Mouse (Mus musculus): ENCODE measurements at regions not wholly inside any gene's neighbourhood (a gene's known extent, or its start where the extent isn't known, plus 50 kb on each side); places are given as distances from the start of the nearest gene placed in this dataset.
"Not testable (repeated sequence)": the region's sequence is repeated elsewhere in the genome, so short reads cannot be mapped to it uniquely, and the experiment has no call there.

DNA sequence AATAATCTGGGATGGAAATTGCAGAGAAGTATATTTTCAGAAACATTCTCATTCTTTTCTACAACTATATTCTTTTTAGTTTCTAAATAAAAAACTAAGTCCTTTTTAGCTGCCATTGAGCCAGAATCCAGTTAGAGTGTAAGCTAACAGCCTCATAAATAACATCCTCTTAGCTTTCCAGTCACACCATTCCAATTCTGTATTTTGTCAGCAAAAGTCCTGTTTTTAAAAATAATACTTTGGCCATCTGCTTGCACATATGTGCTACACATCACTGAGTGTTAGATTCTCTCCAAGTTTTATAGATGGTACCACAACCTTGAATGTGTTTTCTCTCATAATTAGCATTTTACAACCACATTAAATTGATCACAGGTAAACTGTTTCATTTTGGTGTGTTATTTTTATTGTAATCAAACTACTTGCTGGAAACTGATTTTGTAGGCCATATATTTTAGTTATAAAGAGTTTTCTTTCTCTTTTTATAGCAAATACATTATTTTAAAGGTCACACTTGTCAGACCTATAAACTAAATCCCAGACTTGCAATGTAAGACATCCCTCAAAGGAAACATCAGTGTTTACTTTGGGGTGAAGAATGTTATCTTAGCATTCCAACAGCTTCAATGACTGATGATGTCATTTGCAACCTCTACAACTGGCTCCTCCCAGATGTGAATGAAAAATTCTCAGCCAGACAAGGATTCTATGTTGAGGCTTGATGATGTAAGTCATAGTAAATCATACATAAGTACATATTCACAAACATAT is 1878.9 kb upstream of the Flrt2 start:
- in situ Hi-C loops (cut with MboI, MseI): no loop called here

DNA sequence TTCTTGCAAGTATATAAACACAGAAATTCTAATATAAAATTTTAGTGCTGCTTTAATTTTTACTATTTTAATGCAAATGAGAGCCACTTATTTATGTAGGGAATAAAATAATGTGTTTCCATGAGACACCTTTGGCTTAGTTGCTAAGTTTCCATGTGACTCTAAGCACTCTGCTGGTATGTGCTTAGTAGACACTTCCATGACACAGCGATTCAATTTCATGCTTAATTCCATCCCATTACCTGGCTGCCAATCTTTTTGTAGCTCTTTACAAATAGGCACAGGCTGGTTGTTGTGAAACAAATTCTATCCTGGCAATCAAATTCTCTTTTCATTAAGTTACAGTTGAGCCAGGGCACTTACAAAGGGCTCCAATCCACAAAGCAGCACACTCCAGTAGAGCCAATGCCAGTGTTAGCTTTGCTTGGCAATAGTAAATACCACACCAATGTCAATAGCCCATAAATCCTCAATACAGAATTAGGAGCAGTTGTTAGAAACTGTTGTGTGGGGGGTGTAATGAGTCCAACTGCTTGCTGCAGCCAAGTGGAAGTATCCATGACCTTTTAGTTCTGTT is 1841.0 kb upstream of the Flrt2 start:
- in situ Hi-C loops (cut with MboI, MseI): no loop called here

DNA sequence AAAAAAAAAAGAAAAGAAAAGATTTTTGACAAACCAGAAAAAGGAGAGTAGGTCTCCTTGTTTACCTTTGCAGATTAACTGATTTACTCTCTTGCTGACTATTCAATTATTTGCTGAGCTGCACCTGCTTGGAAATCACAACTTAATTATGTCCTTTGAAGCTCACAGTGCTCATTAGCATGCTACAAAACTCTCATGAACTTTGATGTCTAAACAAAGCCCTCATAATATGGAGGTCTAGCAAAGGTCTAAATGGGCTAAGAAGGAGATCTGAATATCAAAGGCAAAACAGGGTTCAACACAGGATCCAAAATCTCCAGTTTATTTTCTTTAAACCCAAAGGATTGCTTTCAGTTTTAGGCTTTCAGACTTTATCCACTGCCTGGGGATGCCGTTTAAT is 1840.4 kb upstream of the Flrt2 start:
- in situ Hi-C loops (cut with MboI, MseI): no loop called here

DNA sequence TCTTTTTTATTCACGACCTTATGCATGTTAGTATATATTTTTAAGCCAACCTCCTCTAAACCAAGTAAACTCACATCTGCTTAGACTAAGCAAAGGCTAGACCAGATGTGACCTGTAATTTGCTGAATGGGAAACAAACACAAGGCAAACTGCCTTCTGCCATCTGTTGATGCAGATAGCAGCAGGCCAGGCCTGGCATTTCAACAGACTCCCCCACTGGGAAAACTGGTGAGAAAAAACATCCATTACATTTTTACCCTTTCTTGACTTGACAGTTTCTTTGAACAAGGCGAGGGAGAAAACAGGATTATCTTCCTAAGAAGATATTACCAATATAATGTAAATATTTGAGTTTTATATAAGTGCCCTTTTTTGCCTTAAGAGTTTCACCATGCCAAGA is 1806.1 kb upstream of the Flrt2 start:
- in situ Hi-C loops (cut with MboI, MseI): no loop called here

DNA sequence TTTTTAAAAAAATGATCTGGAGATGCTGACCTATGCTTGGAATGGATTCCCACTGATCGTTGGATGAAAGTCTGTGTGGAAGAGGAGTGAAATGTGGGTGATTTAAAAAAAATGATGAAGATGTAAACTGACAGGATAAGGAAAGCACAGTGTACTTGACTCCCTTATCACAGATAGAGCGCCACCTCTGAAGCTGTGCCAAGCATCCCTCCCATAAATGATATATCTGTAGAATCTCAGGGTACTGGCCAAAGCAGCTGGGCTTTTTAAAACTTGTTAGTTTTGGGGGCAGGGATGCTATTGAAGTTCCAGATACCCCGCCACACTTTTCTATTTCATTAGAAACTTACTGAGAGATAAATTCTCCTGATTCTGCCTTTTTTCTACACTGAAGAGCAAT is 1801.9 kb upstream of the Flrt2 start:
- in situ Hi-C loops (cut with MboI, MseI): no loop called here

DNA sequence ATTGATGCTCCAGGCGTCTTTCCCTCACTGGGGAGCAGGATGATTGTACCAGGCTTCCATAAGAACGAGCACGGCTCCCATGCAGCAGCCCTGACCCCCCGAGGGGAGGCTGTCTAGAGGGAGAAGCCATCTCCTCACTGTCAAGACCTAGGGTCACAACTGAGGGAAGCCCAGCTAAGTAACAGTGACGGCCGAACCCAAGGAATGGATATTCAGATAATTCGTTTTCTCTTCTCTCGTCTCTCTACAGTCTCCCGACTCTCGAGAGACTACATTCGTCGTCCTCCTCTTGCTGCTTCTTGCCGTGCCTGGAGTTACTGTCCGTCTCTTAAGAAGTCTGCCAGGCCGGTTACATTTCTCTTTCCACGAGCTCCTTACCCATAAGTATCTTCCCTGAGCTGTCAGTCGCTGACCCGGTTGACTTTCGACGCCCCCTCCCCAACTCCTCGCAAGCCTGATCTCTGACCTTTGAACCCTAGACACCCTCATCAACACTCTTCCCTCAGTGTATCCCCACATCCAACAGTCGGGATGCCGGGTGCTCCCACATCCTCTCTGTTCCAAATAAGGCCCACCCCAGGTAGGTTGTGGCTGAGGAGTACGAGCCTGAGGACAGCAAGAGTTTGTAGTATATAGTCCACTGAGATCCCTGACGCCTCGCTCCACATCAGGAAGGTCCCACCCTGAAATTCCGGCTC is 1763.3 kb upstream of the Flrt2 start:
- in situ Hi-C loops (cut with MboI, MseI): not testable (repeated sequence)

DNA sequence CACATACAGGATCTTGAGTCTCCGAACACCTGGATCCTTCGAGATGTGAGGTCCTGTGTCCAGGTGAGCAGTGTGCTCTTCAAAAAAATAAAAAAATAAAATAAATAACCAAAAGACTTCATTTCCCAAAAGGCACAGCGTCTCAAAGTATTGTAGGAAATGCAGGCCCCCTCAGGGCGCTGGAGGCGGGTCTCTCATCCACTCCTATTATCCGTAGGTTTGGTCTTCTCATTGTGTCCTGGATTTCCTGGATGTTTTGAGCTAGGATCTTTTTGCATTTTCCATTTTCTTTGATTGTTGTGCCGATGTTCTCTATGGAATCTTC is 1762.8 kb upstream of the Flrt2 start:
- in situ Hi-C loops (cut with MboI, MseI): not testable (repeated sequence)

DNA sequence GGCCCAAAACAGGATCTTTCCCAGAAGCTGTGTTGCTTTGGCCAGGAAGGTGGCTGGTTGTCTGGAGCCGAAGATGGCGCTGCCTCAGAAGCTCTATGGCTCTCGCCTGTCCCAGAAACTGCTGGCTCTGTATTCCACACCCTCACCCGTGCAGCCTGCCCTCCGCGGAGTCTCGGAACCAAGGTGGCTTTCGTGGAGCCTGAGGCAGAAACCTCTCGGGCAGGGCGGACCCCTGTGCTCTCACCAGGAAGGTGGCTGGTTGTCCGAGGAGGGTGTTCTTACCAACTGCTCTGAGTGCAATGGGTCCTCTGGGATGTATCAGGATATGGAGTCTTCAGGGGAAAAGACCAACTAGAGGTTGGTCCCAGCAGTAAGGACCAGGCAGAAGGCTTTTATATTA is 1761.8 kb upstream of the Flrt2 start:
- in situ Hi-C loops (cut with MboI, MseI): loop anchor here (10.0 kb wide), 1 partner anchor 1205 kb away; no protein-coding TSS in a partner anchor

DNA sequence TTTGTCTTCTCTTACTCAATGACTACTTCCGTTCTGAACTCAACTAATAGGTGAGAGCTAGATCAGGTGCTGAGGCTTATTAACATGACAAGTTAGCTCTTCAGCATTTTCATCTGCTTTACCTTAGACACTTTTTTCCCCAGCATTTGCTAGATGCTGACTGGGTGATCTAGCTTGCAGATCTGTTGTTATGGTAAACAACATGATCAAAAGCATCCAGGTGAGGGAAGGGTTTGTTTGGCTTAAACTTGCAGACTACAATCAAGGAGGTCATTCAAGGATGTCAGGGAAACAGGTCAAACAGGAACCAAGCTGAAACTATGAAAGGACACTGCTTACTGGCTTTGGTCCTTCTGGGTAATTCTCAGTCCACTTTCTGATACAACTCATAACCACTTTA is 1731.2 kb upstream of the Flrt2 start:
- in situ Hi-C loops (cut with MboI, MseI): no loop called here

DNA sequence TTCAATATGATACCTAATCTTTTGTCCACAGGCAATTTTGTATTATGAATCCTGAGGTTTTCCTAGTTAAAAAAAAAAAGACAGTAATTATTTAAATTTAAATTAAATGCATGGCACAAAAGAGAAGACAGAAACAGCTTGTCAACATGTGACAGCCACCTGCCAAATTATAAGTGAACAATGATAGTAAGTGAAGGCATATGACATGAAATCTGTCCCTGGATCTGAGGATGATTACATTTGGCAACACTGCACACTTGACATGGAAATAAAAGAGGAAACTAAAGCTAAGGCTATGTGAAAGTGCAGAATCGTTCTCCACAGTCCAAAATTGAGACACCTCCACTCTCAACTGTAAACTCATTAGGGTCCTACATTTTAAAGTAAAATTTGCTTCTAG is 1710.7 kb upstream of the Flrt2 start:
- in situ Hi-C loops (cut with MboI, MseI): no loop called here

DNA sequence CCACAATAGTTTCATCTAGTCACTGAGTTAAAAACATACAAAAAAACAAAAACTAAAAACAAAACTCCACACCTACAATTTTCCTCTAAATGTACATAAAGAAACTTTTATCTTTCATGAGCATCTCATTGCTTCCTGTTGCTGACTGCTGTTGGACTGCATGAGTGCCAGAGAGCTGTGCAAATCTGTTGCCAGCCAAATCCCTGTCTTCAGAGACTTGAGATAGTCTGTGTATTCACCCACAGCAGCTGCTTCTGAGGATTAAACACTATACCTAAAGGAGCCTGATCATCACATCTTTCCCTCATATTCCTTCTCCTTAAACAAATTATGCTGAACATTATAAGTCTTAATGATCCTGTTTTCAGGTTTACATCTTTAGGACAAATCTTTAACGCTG is 1700.5 kb upstream of the Flrt2 start:
- in situ Hi-C loops (cut with MboI, MseI): no loop called here

DNA sequence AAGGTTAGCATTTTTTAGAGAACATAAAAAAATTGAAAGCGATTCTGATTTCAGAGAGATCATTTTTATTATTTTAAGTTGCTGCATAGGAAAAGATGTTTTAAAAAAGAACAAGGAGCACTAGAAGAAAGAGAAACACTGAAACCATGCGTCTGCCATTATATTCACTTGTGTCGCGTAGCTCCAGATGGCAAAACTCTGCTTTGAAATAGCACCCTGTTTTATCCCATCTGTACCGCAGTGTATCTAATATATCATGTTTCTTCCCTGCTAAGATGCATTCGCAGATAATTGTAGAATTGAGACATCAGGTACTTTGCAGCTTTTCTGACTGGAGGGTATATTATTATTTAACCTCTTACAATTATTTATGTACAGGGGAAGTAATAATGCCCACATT is 1698.2 kb upstream of the Flrt2 start:
- in situ Hi-C loops (cut with MboI, MseI): no loop called here

DNA sequence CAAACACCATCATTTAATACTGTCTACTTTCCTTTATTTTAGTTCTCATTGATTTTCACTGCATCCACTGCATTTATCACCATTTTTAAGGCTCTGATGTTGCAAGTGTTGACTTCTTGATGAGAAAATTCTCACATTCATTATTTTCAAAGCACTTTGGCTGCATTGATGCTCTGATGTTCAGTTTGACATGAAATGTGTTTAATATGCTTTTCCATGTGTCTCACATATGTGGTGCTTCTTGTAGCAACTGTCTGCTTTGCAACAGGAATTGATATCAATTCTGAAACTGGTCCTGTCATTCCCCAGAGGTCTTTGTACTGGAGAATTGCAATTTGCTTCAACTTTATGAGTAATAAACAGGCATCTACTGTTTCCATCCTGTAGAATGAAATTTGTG is 1676.1 kb upstream of the Flrt2 start:
- in situ Hi-C loops (cut with MboI, MseI): no loop called here

DNA sequence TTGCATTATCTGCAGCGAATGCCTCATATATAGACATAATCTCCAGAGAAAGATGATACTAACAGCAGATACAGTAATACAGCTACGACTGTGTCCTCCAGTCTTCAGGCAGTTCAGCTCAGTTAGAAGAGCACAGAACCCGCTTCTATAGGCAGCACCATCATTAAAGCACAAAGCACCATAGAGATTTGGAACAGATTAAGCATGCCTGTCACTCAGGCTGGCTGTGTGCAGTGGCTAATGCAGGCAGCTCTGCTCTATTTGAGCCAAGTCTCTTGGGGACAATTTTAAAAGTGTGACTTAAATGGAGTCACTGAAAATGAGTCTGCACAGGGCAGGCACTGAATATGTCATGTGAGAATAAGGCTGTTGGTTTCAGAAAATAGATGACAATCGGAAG is 1660.7 kb upstream of the Flrt2 start:
- in situ Hi-C loops (cut with MboI, MseI): no loop called here

DNA sequence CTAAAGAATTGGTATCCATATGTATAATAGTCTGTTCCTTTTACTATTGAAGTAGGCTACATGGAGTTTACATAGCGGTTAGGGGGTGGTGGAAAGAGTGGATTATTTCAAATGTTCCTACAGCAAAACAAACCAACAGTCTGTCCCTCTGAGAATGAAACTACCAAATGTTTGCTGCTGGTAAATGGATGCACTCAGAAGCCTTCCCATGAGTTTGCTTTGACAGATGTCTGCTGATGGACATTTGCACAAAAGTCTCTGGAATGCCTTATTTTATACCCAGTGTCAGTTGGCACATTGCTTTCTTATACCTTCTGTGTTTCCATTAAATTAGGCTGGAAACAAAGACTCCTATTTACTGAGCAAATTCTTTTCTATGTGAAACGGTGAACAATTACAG is 1644.1 kb upstream of the Flrt2 start:
- in situ Hi-C loops (cut with MboI, MseI): no loop called here

DNA sequence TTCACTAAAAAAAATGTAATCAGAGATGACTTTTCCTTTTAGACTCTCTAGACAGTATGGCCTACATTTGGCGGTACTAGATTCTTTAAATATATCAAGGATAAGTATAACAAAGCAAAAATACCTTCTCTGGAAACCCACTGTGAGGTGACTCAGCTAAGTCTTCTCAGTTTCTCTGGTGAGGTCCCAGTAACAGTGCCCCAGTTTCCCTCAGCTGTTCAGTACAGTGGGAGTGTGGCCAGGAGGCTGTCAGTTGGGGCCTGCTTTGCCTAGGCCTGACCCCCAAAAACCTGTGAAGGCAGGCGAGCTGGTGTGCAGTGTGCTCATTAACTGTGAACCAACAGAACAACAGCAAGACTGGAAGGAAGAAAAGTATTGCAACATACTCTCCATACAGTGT is 1634.3 kb upstream of the Flrt2 start:
- in situ Hi-C loops (cut with MboI, MseI): no loop called here

DNA sequence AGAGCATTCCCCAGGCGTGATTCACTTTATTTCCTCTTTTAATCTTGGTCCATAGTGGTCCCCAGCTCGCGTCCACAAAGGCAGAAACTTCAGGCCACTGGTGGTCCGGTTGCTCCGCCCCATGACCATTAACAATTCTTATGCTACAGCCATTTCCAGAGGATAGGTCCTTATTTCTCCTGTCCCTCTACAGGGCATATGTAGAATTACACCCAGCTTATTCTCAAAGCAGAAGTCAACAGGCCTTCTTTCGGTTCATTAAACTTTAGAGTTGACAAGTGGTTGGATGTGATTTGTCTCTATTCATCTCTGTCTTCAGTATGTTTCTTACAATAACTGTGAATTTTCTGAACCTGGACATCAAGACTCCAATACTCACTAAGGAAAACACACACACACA is 1632.4 kb upstream of the Flrt2 start:
- in situ Hi-C loops (cut with MboI, MseI): no loop called here

DNA sequence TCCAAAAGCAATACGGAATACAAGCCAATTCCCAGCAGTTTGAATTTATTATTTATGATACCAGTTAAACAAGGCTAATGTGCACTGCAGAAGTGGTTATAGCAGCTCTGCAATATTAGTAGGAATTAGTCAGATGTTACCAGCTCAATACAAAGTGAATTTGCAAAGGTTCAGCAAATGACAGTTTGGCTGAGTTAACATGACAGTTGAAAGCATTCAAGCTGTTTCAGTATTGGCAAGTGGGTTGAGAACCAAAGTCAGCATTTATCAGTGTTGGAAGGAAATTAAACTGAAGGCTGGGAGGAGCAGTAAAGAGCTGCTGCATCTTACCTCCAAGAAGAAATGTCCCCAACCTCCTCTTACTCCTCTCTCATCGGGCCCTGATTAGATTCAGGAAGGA is 1631.7 kb upstream of the Flrt2 start:
- in situ Hi-C loops (cut with MboI, MseI): no loop called here

DNA sequence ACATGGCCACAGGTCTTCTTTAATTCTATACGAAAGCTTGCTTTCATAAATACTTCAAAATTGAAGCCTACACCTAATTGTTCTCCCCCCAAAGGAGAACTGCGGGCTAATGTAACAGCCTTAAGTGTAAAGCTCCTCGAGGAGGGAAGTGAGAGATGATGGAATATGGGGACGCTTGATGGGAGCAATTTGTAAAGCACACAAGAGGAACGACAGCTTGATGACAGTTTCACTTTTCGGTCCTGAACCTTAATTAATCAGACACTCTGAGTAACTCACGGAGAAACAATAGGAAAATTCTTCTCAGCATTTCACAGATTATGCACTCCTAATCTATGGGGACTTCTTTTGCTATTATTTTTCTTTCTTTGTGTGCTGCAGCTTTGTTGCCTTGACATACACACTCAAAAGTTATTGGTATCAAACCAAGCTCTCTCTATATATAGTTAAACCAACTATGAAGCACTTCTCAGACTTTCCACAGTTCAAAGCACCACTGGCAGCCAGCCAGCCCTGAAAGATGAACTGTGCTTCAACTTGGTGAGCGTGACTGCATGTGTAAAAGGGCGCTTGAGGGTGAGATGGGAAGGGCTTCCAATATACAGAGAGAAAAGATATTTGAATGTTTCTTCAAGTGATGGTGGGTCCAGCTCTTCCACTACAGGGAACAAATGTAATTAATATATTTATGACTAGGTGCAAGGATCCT is 1625.4 kb upstream of the Flrt2 start:
- in situ Hi-C loops (cut with MboI, MseI): no loop called here

DNA sequence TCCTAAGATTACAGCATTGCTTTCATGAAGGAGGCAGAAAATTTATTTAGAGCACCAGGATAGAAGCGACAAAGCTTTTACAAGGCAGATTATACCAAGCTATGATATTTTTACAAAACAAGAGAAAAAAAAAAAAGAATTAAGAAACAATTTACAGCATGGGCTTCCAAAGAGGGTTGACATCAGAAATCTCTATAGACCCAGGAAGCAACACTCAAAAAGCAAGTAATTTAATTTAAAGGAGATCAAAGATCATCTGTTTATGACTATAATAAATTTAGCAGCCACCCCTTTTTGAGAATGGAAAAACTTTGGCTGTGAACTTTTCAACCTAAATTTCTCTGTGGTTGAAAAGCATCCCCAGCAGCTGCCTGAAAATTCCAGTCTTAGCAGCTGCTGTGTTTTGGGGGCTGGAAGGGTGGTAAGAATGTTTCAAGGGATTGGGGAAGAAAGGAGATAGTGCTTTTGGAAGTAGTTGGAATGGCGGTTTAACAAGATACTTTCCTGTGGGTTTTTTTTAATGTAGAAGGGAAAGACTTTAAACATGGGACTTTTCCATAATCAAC is 1621.0 kb upstream of the Flrt2 start:
- in situ Hi-C loops (cut with MboI, MseI): no loop called here

DNA sequence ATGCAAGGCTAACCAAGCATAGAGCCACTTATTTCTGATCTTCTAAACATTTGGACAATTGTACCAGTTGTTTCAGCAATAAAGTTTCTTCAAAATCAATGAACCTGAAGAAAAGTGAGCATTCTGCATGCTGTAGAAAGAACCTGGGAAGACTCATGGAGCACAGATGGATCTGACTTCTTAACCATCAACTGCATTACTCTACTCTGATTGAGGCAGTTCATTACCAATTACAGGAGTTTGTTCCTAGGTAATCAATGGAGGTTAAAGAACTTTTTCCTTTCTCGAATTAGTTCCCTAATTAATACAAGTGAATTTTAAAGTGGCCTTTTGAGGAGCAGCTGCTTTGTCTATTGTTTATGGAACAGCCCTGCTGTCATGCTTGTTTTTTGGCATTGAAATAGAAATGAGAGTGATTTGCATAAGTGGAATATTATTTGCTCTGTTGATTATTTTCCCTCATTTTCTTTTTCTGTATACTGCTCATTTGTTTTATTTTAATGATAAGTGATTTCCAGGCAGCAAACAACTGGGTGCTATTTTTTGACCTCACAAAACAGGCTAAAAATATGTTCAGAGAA is 1586.4 kb upstream of the Flrt2 start:
- in situ Hi-C loops (cut with MboI, MseI): no loop called here

DNA sequence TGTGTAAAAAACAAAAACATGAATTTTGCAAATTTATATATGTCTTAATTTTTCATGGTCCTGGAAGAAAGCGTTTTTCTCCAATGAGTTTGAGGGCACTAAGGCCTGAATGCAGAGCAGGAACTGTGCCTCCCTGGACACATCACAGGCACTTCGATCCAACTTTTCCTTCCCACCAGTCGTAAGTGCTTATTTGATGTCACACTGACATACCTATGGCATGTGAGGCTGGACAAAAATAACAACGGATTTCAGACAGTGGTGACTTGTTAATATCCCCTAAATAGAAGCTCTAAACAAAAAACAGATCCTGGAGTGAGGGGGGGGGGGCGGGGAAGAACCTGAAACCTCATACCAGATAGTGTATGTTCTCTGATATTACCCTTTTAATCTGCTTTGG is 1541.9 kb upstream of the Flrt2 start:
- in situ Hi-C loops (cut with MboI, MseI): no loop called here

Measured in T-helper 2 cell (primary cell).